Mouse (Mus musculus) embryonic facial prominence, embryonic 14.5 days (tissue): ENCODE data around the gene Xndc1. TPM values are rescaled to one million over a fixed set of nuclear protein-coding genes. Genes with fewer than 3 reads are reported as not detected.
"Not testable (repeated sequence)": the region's sequence is repeated elsewhere in the genome, so short reads cannot be mapped to it uniquely, and the experiment has no call there.

Source experiments
- ATAC-seq: fragments of 200-750 bp; cut with Nextera tagmentation; 2 replicates; pipeline ENCODE4 v1.8.0; 2017; ENCODE audit warnings: low read depth, moderate number of reproducible peaks, moderate TSS enrichment
- DNase-seq: peaks from one replicate; pipeline ENCODE4 v3.0.0-alpha.2; 2015; ENCODE audit warnings: low spot score
- H3K27ac ChIP-seq: fragments of 300-500 bp; sonication (generic); replicated peaks from 2 replicates; pipeline ENCODE4 v1.5.1; 2014; ENCODE audit warnings: low read depth, mild to moderate bottlenecking, low read length, moderate library complexity
- H3K27me3 ChIP-seq: fragments of 300-500 bp; sonication (generic); replicated peaks from 2 replicates; pipeline ENCODE4 v1.6.1; 2014; ENCODE audit warnings: low read length; ENCODE audit not compliant: control insufficient read depth, insufficient read depth
- H3K36me3 ChIP-seq: fragments of 300-500 bp; sonication (generic); 2 replicates; pipeline ENCODE4 v1.6.1; 2014; ENCODE audit warnings: low read length, mixed read lengths; ENCODE audit not compliant: control insufficient read depth, insufficient read depth
- H3K4me1 ChIP-seq: fragments of 300-500 bp; sonication (generic); 2 replicates; pipeline ENCODE4 v1.6.1; 2014; ENCODE audit warnings: antibody characterized with exemption, low read length; ENCODE audit not compliant: control insufficient read depth, insufficient read depth
- H3K4me2 ChIP-seq: fragments of 300-500 bp; sonication (generic); 2 replicates; pipeline ENCODE4 v1.6.1; 2014; ENCODE audit warnings: low read depth, mild to moderate bottlenecking, low read length, moderate library complexity, mixed read lengths
- H3K4me3 ChIP-seq: fragments of 300-500 bp; sonication (generic); 2 replicates; pipeline ENCODE4 v1.5.1; 2014; ENCODE audit warnings: low read depth, mild to moderate bottlenecking, low read length
- H3K9ac ChIP-seq: fragments of 300-500 bp; sonication (generic); 2 replicates; pipeline ENCODE4 v1.6.1; 2014; ENCODE audit warnings: low read depth, mild to moderate bottlenecking, low read length, moderate library complexity, mixed read lengths
- H3K9me3 ChIP-seq: fragments of 300-500 bp; sonication (generic); 2 replicates; pipeline ENCODE4 v1.6.1; 2016; ENCODE audit warnings: low read length; ENCODE audit not compliant: control insufficient read depth
- WGBS: fragments of 180-500 bp; shearing (Covaris S2); extraction: QIAGEN DNeasy Blood & Tissue Kit; methylation state at CpG from one replicate; pipeline ENCODE4 v1.1.7; 2014; 5-methylcytosine and 5-hydroxymethylcytosine counted together
- polyA plus RNA-seq: library from polyadenylated mRNA; unstranded; fragments of >200 nt; fragmentation: Nextera tagmentation; extraction: Ambion mirVana; gene quantifications from 2 replicates; pipeline ENCODE4 v1.2.1, GENCODE M21; 2014

Xndc1 gene
- 14.5 and 17.5 TPM in 2 replicates for polyA plus RNA-seq

DNA sequence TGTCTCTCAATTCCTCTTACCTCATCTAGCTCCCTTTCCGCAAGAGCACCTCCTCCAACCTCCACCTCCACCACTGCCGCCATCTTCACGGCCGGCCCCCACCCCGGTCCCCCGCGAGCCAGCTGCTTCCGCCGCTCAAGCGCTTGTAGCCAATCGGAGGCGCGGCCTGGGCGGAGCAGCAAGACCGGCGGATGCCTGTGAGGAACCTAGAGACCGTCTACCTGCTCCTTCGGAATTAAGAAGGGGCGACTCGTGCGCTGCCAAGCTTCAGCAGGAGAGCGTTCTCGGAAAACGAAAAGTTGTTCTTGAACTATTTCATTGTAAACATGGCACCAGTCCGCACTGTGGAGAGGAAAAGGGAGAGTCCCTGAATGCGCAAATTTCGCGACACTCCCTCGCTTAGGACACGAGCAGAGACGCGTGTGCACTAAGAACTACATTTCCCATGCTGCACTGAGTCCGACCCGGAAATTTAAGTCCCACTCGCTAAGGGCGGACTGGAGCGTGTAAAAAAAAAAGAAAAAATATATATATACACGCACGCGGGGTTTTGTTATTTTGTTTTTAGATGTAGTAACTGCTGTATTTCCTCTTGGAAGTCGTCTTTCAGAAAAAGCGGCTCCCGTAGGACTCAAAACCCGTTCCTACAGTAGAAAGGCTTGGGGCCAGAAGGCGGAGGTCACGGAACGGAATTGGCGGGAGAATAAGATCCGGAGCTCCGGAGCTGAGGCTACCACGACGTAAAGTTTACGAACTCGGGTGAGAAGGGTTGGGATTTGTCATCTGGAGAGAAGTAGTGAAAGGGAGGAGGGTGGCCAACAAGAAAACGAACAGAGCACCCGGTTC, at the start of gene Xndc1, which contains the start of the genes Rnf121 and Xntrpc:
Gene Xndc1 (plus strand): TSS at position 466 of the 846 bp plus-strand sequence.
Gene Rnf121 (minus strand): TSS at position 424 of the 846 bp plus-strand sequence.
Gene Xntrpc (plus strand): TSS at position 668 of the 846 bp plus-strand sequence.
- H3K27ac ChIP-seq: peak within 1 kb of the TSS; percentile 84
- no peaks in the 10 kb centered on the region for H3K27me3 ChIP-seq
- WGBS: under 1% methylated on average over 56 of the region's 56 CpGs
- peak; percentile 98 for DNase-seq
- peak within 1 kb of the TSS; percentile 74 for H3K9ac ChIP-seq
- H3K36me3 ChIP-seq: peaks cover 7% of the 10 kb centered on the region
- peak; percentile 99 for ATAC-seq
- peaks cover 15% of the 10 kb centered on the region for H3K4me1 ChIP-seq
- peak within 1 kb of the TSS; percentile 78 for H3K4me3 ChIP-seq
- H3K9me3 ChIP-seq: no peaks in the 10 kb centered on the region
- H3K4me2 ChIP-seq: peak within 1 kb of the TSS; percentile 75

- H3K4me1 ChIP-seq: no peaks in the 10 kb centered on the region
- 82% methylated on average over 4 of the region's 4 CpGs for WGBS
- no peak overlapping the region for H3K27ac ChIP-seq
Measured at GRCm38 (mm10) chr7:102016936-102017335, 48.4 kb upstream of the Xndc1 start.

GRCm38 (mm10) chr7:102017452-102017851, 47.9 kb upstream of the Xndc1 start:
- 84% methylated on average over 5 of the region's 5 CpGs for WGBS
- ATAC-seq: no peak

More at GRCm38 (mm10) chr7:102016936-102017335, 48.4 kb upstream of the Xndc1 start:
- ATAC-seq: no peak
- peaks cover 86% of the 10 kb centered on the region for H3K36me3 ChIP-seq
- no peak overlapping the region for H3K4me3 ChIP-seq
- no peaks in the 10 kb centered on the region for H3K27me3 ChIP-seq
- no peaks in the 10 kb centered on the region for H3K9me3 ChIP-seq
- H3K4me2 ChIP-seq: no peak overlapping the region
- no peak overlapping the region for H3K9ac ChIP-seq
- no peak for DNase-seq

DNA sequence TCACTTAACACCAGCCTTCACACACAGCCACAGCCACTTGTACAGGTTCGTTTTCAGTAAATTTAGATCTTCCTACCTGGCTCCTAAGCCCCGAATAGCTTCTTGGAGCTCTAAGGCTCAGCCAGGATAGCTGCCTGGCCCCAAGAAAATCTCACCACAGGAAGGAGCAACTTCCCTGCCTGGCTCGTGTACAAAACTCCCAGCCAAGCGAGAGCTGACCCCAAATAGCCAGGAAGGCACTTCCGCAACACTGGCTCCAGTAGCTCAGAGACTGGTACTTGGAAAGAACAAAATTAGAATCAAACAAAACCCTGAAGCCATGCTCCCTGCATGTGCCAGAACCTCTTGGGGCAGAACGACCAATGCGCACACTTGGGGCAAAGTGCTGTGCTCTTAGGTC, 47.3 kb upstream of the Xndc1 start:
- H3K4me1 ChIP-seq: no peaks in the 10 kb centered on the region
- no peak overlapping the region for H3K27ac ChIP-seq
- no peaks in the 10 kb centered on the region for H3K9me3 ChIP-seq
- no peak overlapping the region for H3K4me3 ChIP-seq
- WGBS: 84% methylated on average over 7 of the region's 7 CpGs
- no peak overlapping the region for H3K4me2 ChIP-seq
- no peaks in the 10 kb centered on the region for H3K27me3 ChIP-seq
- DNase-seq (no peak), ATAC-seq (no peak)
- H3K36me3 ChIP-seq: peaks cover 86% of the 10 kb centered on the region
- H3K9ac ChIP-seq: no peak overlapping the region

More at GRCm38 (mm10) chr7:102017452-102017851, 47.9 kb upstream of the Xndc1 start:
- Histone ChIP-seq H3K36me3 (peaks cover 86% of the 10 kb centered on the region), H3K4me2 (no peak overlapping the region), H3K9ac (no peak overlapping the region), H3K9me3 (no peaks in the 10 kb centered on the region), H3K27ac (no peak overlapping the region), H3K27me3 (no peaks in the 10 kb centered on the region), H3K4me1 (no peaks in the 10 kb centered on the region), H3K4me3 (no peak overlapping the region)
- DNase-seq: no peak

DNA sequence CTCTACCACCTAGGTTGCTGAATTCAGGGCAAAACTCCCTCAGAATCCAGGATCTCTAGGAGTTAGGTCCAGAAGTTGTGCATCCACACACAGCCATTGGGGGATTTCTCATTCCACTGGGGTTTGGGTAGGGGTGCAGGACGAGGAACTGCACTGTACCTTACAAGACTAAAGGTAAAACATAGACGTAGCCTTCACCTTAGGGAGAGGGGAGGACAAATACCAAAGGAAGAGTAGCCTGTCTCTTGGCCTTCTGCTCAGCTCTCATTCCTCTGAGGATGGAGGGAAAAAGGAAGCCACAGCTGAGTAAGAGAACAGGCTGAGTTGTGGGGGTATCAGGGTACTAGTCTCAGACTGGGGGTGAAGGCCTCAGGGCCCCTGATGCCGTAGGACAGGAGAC, 46.7 kb upstream of the Xndc1 start, which contains the start of gene Il18bp:
Gene Il18bp (minus strand): TSS at position 101 of the 400 bp plus-strand sequence.
- DNase-seq (no peak), ATAC-seq (no peak)
- H3K4me3 ChIP-seq: no peak within 1 kb of the TSS
- H3K27ac ChIP-seq: no peak within 1 kb of the TSS
- H3K4me1 ChIP-seq: no peaks in the 10 kb centered on the region
- no peaks in the 10 kb centered on the region for H3K27me3 ChIP-seq
- no peak within 1 kb of the TSS for H3K9ac ChIP-seq
- WGBS: 92% methylated on average over 3 of the region's 3 CpGs
- H3K9me3 ChIP-seq: no peaks in the 10 kb centered on the region
- no peak within 1 kb of the TSS for H3K4me2 ChIP-seq
- H3K36me3 ChIP-seq: peaks cover 86% of the 10 kb centered on the region

DNA sequence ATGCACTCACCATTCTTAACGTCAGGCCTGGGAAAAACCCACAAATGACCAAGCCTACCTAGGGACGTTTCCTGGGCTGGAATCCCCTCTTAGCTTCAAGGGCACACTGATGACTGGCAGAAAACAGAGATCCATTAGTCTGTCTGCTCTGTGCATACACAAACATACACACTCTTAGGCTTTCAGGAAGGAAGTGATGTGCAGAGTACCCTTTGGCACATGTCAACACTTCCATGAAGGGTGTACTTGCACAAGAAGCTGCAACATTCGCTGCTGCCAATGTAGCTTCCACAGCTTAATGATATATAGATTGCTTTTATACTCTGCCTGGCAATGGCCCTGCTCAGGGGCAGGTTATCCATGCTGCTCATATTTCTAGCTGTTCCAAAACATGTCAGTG, 45.9 kb upstream of the Xndc1 start:
- H3K9me3 ChIP-seq: no peaks in the 10 kb centered on the region
- no peak overlapping the region for H3K4me3 ChIP-seq
- H3K27ac ChIP-seq: no peak overlapping the region
- no peaks in the 10 kb centered on the region for H3K27me3 ChIP-seq
- H3K4me1 ChIP-seq: no peaks in the 10 kb centered on the region
- no peak overlapping the region for H3K9ac ChIP-seq
- WGBS: 72% methylated on average over 3 of the region's 3 CpGs
- no peak overlapping the region for H3K4me2 ChIP-seq
- ATAC-seq: no peak
- peaks cover 84% of the 10 kb centered on the region for H3K36me3 ChIP-seq
- DNase-seq: no peak

DNA sequence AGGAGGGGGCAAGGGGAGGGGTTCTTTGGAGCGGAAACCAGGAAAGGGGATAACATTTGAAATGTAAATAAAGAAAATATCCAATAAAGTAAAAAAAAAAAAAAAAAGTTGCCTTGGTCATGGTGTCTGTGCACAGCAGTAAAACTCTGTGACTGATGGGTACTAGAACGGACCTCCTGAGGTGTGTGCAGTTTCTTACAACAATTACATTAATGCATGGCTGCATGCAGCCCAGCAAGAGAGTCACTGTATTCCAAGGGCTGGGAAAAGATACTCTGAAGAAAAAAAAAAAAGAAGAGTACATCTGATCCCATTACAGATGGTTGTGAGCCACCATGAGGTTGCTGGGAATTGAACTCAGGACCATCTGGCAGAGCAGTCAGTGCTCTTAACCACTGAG, 44.4 kb upstream of the Xndc1 start:
- not testable (repeated sequence) for H3K27ac ChIP-seq, H3K4me1 ChIP-seq, H3K27me3 ChIP-seq, ATAC-seq, H3K4me2 ChIP-seq, H3K9me3 ChIP-seq, H3K4me3 ChIP-seq, DNase-seq, H3K9ac ChIP-seq
- 80% methylated on average over 2 of the region's 2 CpGs for WGBS
- H3K36me3 ChIP-seq: peaks cover 74% of the 10 kb centered on the region

- Histone ChIP-seq H3K4me2 (no peak overlapping the region), H3K27ac (no peak overlapping the region), H3K9ac (no peak overlapping the region), H3K4me3 (no peak overlapping the region), H3K27me3 (no peaks in the 10 kb centered on the region), H3K9me3 (no peaks in the 10 kb centered on the region), H3K36me3 (peaks cover 72% of the 10 kb centered on the region), H3K4me1 (no peaks in the 10 kb centered on the region)
- ATAC-seq (no peak), DNase-seq (no peak)
- 95% methylated on average over 9 of the region's 9 CpGs for WGBS
Measured at GRCm38 (mm10) chr7:102023821-102024220, 41.5 kb upstream of the Xndc1 start.
